Mouse (Mus musculus): Measurements from ENCODE around the gene Lpin3.

- TF ChIP-seq CTCF (IDR thresholded peaks at IDR 0.05; ENCODE audit: extremely low read depth, insufficient read depth, insufficient read length, insufficient replicate concordance) (no peak), POLR2A (IDR thresholded peaks at IDR 0.05; ENCODE audit: low read depth, low read length) (no peak)
Measured at GRCm38 (mm10) chr2:160891045-160891444, 10.6 kb downstream of the Lpin3 start.

Data from spleen, adult 2 months (tissue).